Mouse (Mus musculus): Measurements from ENCODE around the gene Cobl. TPM values are rescaled to one million over a fixed set of nuclear protein-coding genes. Genes with fewer than 3 reads are reported as not detected.

The Cobl gene
- 10 to 100 TPM in 1 of 2 experiments, 1 to 10 TPM in 1; 9.9 to 12.4 TPM for total RNA-seq (2021)
- long read RNA-seq, experiment 1, partial matches to known transcripts = 0 of 5 reads
- long read RNA-seq, experiment 1, other reads (novel, unspliced or antisense) = 5 of 5 reads
- long read RNA-seq, experiment 2, partial matches to known transcripts = 2 of 4 reads
- long read RNA-seq, experiment 2, other reads (novel, unspliced or antisense) = 2 of 4 reads

- DNase-seq (ENCODE audit: low spot score in 2 of 2) = no peak
Observed at GRCm38 (mm10) chr11:12464181-12465162, at the start of gene Cobl. Gene Cobl (minus strand): TSS chr11:12464960.

- DNase-seq (ENCODE audit: low spot score in 2 of 2) = no peak
Observed at GRCm38 (mm10) chr11:12513796-12514195, 49.0 kb upstream of the Cobl start.

- no peak for DNase-seq (ENCODE audit: low spot score in 2 of 2)
Observed at GRCm38 (mm10) chr11:12506371-12506890, 41.7 kb upstream of the Cobl start.

GRCm38 (mm10) chr11:12503756-12504155 is 39.0 kb upstream of the Cobl start:
- no peak for DNase-seq (ENCODE audit: low spot score in 2 of 2)

GRCm38 (mm10) chr11:12501721-12502120 is 37.0 kb upstream of the Cobl start:
- no peak for DNase-seq (ENCODE audit: low spot score in 2 of 2)

- DNase-seq (ENCODE audit: low spot score in 2 of 2) = no peak
Observed at GRCm38 (mm10) chr11:12493791-12494190, 29.0 kb upstream of the Cobl start.

GRCm38 (mm10) chr11:12479856-12480403 is 15.2 kb upstream of the Cobl start:
- DNase-seq (ENCODE audit: low spot score in 2 of 2) = no peak

- no peak for DNase-seq (ENCODE audit: low spot score in 2 of 2)
Observed at GRCm38 (mm10) chr11:12474299-12474935, 9.7 kb upstream of the Cobl start.

GRCm38 (mm10) chr11:12473625-12474298 is 9.0 kb upstream of the Cobl start:
- no peak for DNase-seq (ENCODE audit: low spot score in 2 of 2)

- DNase-seq (ENCODE audit: low spot score in 2 of 2) = no peak
Observed at GRCm38 (mm10) chr11:12469638-12470037, 4.9 kb upstream of the Cobl start.

GRCm38 (mm10) chr11:12468661-12469060 is 3.9 kb upstream of the Cobl start:
- DNase-seq (ENCODE audit: low spot score in 2 of 2) = no peak

- no peak for DNase-seq (ENCODE audit: low spot score in 2 of 2)
Observed at GRCm38 (mm10) chr11:12467836-12468235, 3.1 kb upstream of the Cobl start.

GRCm38 (mm10) chr11:12467217-12467616 is 2.5 kb upstream of the Cobl start:
- no peak for DNase-seq (ENCODE audit: low spot score in 2 of 2)

GRCm38 (mm10) chr11:12466606-12467005 is 1.8 kb upstream of the Cobl start:
- no peak for DNase-seq (ENCODE audit: low spot score in 2 of 2)

GRCm38 (mm10) chr11:12465229-12465628 is 469 bp upstream of the Cobl start:
- no peak for DNase-seq (ENCODE audit: low spot score in 2 of 2)

GRCm38 (mm10) chr11:12463615-12464170 is 1.1 kb downstream of the Cobl start:
- no peak for DNase-seq (ENCODE audit: low spot score in 2 of 2)

- no peak for DNase-seq (ENCODE audit: low spot score in 2 of 2)
Observed at GRCm38 (mm10) chr11:12459781-12460581, 4.8 kb downstream of the Cobl start.

GRCm38 (mm10) chr11:12458814-12459213 is 5.9 kb downstream of the Cobl start:
- no peak for DNase-seq (ENCODE audit: low spot score in 2 of 2)

- no peak for DNase-seq (ENCODE audit: low spot score in 2 of 2)
Observed at GRCm38 (mm10) chr11:12458392-12458791, 6.4 kb downstream of the Cobl start.

GRCm38 (mm10) chr11:12448101-12448500 is 16.7 kb downstream of the Cobl start:
- DNase-seq (ENCODE audit: low spot score in 2 of 2) = no peak
